Mouse (Mus musculus): ENCODE measurements around the gene Ptprt. TPM values are rescaled to one million over a fixed set of nuclear protein-coding genes. Genes with fewer than 3 reads are reported as not detected.
"Not testable (repeated sequence)": the region's sequence is repeated elsewhere in the genome, so short reads cannot be mapped to it uniquely, and the experiment has no call there.

The Ptprt gene
- total RNA-seq, 2 experiments from 2014 or later: 0.84 to 1.00 TPM

- intact Hi-C loops (cut with DNase I; ENCODE audit: low total_unique reads): no loop called here
Measured at GRCm38 (mm10) chr2:162273826-162274225, 387.1 kb downstream of the Ptprt start.

GRCm38 (mm10) chr2:162251272-162251671, 409.7 kb downstream of the Ptprt start:
- DNase-seq: no peak
- intact Hi-C loops (cut with DNase I; ENCODE audit: low total_unique reads): no loop called here

More at GRCm38 (mm10) chr2:162273826-162274225, 387.1 kb downstream of the Ptprt start:
- no peak for DNase-seq

DNA sequence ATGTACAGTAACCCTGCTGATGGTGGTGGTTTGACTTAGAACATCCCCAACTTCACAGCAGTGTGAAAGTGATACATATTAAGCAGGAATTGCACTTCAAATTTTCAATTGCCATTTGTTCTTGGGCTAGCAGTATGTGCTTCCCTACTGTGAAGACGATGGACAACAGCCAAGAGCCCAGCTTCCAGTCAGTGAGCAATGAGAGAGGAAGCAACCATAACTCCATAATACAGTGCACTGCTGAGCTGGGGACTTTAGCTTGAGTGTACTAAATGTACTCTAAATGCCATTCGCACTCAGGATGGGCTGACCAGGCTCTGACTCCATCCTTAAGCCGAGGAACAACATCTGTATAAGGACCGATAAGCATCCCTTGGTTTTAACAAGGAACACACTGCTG, 412.7 kb downstream of the Ptprt start:
- no peak for DNase-seq
- intact Hi-C loops (cut with DNase I; ENCODE audit: low total_unique reads): no loop called here

- intact Hi-C loops (cut with DNase I; ENCODE audit: low total_unique reads): no loop called here
- no peak for DNase-seq
Measured at GRCm38 (mm10) chr2:162222476-162222875, 438.5 kb downstream of the Ptprt start.

DNA sequence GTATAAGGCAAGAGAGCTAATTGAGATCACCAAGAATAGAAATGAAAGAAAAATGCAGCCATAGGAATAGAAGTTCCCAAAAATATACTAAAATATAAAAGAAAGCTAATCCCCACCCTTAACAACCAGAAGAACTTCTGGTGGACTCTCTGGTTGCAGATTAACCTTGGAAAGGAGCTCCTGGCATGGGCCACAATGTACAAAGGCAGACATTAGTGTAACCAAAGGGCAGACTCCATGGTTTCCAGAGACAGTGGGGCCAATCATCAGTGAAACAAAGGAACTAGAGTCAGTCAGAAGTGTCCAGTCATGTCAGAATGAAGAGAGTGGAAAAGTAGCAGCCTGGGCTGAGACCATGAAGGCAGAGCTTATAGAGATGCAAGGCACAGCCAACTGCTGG, 440.4 kb downstream of the Ptprt start:
- no peak for DNase-seq
- intact Hi-C loops (cut with DNase I; ENCODE audit: low total_unique reads): no loop called here

- DNase-seq: no peak
- intact Hi-C loops (cut with DNase I; ENCODE audit: low total_unique reads): no loop called here
Measured at GRCm38 (mm10) chr2:162219507-162219906, 441.4 kb downstream of the Ptprt start.

GRCm38 (mm10) chr2:162217896-162218295, 443.1 kb downstream of the Ptprt start:
- intact Hi-C loops (cut with DNase I; ENCODE audit: low total_unique reads): no loop called here

DNA sequence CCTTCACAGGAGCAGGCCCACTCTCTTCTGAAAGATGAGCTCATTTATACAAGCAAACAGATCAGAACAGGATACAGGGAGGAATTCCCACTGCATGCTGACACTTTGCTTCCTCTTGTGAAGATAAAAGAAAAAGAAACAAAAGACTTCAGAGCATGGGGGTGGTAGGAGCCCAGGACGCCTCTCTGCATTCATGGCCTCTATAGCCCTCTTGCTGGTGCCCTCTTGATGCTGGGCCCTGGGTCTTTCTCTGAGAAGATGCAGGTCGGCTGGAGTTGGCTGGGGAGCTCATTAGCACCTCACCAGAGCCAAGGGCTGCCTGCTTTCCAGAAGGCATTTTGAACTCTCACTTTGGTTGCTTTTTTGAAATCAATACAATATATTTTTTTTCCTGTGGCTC, 448.6 kb downstream of the Ptprt start:
- intact Hi-C loops (cut with DNase I; ENCODE audit: low total_unique reads): no loop called here
- no peak for DNase-seq

More at GRCm38 (mm10) chr2:162217896-162218295, 443.1 kb downstream of the Ptprt start:
- no peak for DNase-seq

DNA sequence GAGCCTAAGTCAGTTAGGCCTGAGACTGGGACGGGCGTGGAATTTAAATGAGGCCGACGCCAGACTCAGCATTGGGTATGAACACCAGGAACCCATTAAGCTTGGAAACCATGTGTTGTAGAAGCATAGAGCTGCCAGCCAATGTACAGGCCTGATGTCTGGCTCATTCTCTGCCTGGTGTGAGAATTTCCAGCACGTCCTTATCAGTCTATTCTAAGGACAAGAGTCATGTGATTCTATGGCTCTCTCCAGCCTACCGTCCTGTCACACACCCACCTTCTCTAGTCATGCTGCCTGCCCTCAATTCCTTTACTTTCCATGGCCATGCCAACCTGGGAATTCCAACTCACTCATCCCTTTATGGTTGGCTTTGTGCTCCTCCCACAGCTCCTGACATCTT, 450.4 kb downstream of the Ptprt start:
- intact Hi-C loops (cut with DNase I; ENCODE audit: low total_unique reads): no loop called here
- no peak for DNase-seq

DNA sequence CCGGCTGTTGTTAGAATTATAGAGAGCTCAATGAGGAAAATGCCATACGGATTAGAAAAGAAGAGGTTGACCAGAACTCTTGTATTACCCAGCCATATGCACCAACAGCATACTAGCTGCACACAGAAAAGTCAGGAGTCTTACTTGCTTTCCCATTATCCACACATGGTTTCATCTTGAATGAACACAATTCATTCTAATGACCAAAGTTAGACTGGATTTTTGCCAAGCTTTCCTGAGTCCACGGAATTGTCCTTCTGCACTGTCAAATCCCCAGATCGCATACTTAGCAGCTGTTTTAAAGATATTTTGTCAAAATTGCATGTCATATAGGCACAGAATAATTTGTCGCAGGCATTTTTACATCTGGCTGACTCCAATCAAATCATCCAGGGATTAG, 463.6 kb downstream of the Ptprt start:
- no peak for DNase-seq
- intact Hi-C loops (cut with DNase I; ENCODE audit: low total_unique reads): no loop called here

GRCm38 (mm10) chr2:162182621-162183475, 478.1 kb downstream of the Ptprt start:
- intact Hi-C loops (cut with DNase I; ENCODE audit: low total_unique reads): no loop called here
- DNase-seq: no peak

GRCm38 (mm10) chr2:162181826-162182225, 479.1 kb downstream of the Ptprt start:
- intact Hi-C loops (cut with DNase I; ENCODE audit: low total_unique reads): no loop called here

DNA sequence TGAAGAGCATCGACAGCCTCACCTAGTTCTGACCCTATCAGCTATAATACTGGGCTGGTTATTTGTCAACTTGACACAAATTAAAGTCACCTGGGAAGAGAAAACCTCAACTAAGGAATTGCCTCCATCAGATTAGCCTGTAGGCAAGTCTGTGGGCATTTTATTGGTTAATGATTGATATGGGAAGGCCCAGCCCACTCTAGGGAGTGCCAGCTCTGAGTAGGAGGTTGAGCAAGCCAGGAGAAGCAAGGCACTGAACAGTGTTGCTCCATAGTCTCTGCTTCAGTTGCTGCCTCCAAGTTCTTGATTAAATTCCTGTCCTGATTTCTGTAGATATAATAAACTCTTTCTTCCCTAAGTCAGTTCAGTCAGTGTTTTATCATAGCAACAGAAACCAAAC, 488.4 kb downstream of the Ptprt start:
- DNase-seq: no peak
- intact Hi-C loops (cut with DNase I; ENCODE audit: low total_unique reads): no loop called here

More at GRCm38 (mm10) chr2:162181826-162182225, 479.1 kb downstream of the Ptprt start:
- DNase-seq: no peak

DNA sequence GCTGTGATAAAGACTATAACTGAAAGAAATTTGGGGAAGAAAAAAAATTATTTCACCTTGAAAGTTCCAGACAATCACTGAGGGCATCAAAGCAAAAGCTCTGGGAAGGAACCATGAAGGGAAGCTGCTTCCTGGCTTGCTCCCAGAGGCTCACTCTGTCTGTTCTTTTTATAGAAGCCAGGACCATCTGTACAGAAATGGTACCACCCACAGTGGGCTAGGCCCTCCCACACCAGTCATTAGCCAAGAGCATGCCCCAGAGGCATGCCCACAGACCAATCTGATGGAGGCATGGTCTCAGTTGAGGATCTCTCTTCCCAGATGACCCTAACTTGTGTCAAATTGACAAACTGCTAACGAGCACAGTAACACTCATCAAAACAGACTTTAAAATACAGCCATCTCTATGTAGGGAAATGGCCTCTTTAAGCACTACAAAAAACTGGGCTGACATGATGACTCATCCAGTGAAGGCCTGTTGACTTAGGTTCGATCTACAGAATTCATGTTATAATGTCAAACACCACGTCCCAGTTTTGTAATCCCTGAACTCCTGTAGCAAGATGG, 519.0 kb downstream of the Ptprt start:
- DNase-seq: no peak
- intact Hi-C loops (cut with DNase I; ENCODE audit: low total_unique reads): no loop called here

- DNase-seq: not testable (repeated sequence)
Measured at GRCm38 (mm10) chr2:162136176-162136575, 524.8 kb downstream of the Ptprt start.

DNA sequence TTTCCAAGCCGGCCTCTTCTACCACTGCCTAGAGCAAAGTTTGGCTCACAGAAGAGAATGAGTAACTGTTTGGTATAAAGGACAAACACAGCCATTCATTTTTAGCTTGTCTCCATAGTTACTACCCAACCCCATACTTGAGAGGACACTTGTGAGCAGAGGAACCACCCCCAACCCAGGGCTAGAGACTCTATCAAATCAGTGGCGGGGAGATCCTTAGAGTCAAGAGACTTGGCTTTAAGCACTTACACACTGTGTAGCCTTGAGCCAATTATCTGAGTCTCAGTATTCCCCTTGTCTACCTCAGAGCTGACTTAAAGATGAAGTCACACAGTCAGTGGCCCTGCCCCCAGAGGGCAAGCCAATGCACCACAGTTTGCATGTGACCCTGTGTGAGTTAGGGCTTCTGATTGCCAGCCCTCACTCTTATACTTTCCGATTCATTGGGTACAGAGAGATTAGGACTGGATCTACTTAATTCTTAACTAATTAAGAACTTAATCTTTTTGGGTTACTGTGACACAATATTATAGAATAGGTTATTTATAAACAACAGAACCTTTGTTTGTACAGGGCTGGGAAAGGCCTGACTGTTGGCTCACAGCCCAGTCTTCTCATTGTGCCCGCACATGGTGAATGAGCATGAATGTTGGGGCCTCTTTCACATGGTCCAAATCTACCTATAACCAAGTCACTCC, 529.2 kb downstream of the Ptprt start:
- no peak for DNase-seq

More at GRCm38 (mm10) chr2:162136176-162136575, 524.8 kb downstream of the Ptprt start:
- intact Hi-C loops (cut with DNase I; ENCODE audit: low total_unique reads): not testable (repeated sequence)

GRCm38 (mm10) chr2:162129896-162130295, 531.1 kb downstream of the Ptprt start:
- no peak for DNase-seq
- intact Hi-C loops (cut with DNase I; ENCODE audit: low total_unique reads): no loop called here

More for the DNA sequence above, 529.2 kb downstream of the Ptprt start:
- intact Hi-C loops (cut with DNase I; ENCODE audit: low total_unique reads): no loop called here

DNA sequence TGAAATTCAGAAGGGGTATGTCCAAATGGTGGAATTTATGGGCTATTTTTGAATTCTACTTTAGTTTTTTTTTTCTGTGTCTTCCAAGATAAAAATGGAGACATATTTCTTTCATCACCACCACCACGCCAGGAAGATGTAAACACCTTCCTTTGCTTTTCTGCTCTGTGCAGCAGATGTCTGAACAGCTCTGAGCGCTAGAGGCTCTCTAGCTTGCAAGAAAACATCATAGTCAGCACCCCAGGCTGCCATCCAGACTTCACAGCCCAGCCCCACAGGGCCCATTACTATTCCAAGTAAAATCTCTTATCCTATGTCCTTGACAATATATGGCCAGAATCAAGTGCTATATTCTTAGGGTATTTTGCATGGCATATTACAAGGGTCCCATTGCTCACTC, 542.9 kb downstream of the Ptprt start:
- DNase-seq: no peak
- intact Hi-C loops (cut with DNase I; ENCODE audit: low total_unique reads): no loop called here

DNA sequence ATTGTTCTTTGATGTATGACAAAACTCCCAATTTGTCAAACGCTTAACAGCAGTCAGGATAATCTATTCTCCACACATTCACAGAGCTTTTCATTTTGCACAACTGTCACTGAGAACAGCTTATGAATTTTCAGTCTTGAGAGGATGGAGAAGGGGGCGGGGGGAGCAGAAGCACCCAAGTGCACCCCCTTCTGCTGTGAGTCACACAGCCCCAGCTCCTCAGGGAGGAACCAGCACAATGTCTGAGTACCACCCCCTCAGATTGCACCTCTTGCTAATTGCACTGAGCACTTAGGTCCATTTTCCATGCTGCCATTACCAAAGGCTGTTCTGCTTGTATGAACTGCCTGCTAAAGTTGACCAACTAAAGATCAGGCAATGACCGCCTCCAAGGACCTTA, 578.6 kb downstream of the Ptprt start:
- intact Hi-C loops (cut with DNase I; ENCODE audit: low total_unique reads): no loop called here
- no peak for DNase-seq

- intact Hi-C loops (cut with DNase I; ENCODE audit: low total_unique reads): no loop called here
- no peak for DNase-seq
Measured at GRCm38 (mm10) chr2:162080717-162081398, 580.1 kb downstream of the Ptprt start.
